Mouse (Mus musculus) liver, postnatal 0 days (tissue): ENCODE measurements around the gene Errfi1.

ENCODE experiments used
- CTCF ChIP-seq: sonication (generic); IDR thresholded peaks from 2 replicates; pipeline ENCODE4 v1.5.1; 2016; ENCODE audit warnings: antibody characterized with exemption, low read depth
- EP300 ChIP-seq: IDR thresholded peaks from 2 replicates; pipeline ENCODE4 v1.6.1; 2016; ENCODE audit warnings: antibody characterized with exemption, low read depth, mild to moderate bottlenecking

GRCm38 (mm10) chr4:150860526-150860925 lies 6.8 kb downstream of the Errfi1 start:
- TF ChIP-seq CTCF = no peak
- TF ChIP-seq EP300 = no peak; the same call in 1 of the 2 replicates
